Mouse (Mus musculus) urinary bladder, postnatal 4 days (tissue): ENCODE data around the gene Col8a2.

Experiments used
- DNase-seq, 2 experiments: peaks; one replicate each; pipeline ENCODE4 v3.0.0; 2021 to 2022; ENCODE audit warnings: low spot score in 2 of 2

Gene Col8a2

GRCm38 (mm10) chr4:126301584-126302309, 15.2 kb downstream of the Col8a2 start:
- DNase-seq, result no peak

GRCm38 (mm10) chr4:126303877-126304276, 17.3 kb downstream of the Col8a2 start:
- DNase-seq, result no peak

- no peak for DNase-seq
Observed at GRCm38 (mm10) chr4:126305428-126305827, 18.8 kb downstream of the Col8a2 start.

- no peak for DNase-seq
Observed at GRCm38 (mm10) chr4:126306058-126306457, 19.5 kb downstream of the Col8a2 start.

GRCm38 (mm10) chr4:126306827-126307226, 20.2 kb downstream of the Col8a2 start:
- DNase-seq, result no peak

- DNase-seq, result no peak
Observed at GRCm38 (mm10) chr4:126309211-126309921, 22.8 kb downstream of the Col8a2 start.

GRCm38 (mm10) chr4:126309922-126310309, 23.3 kb downstream of the Col8a2 start:
- peak; percentile 72 to 88 for DNase-seq

GRCm38 (mm10) chr4:126310344-126310743, 23.8 kb downstream of the Col8a2 start:
- no peak for DNase-seq

GRCm38 (mm10) chr4:126311566-126312200, 25.1 kb downstream of the Col8a2 start:
- no peak for DNase-seq

- no peak for DNase-seq
Observed at GRCm38 (mm10) chr4:126313202-126313601, 26.6 kb downstream of the Col8a2 start.

GRCm38 (mm10) chr4:126314393-126314792, 27.8 kb downstream of the Col8a2 start:
- no peak for DNase-seq

GRCm38 (mm10) chr4:126315931-126316330, 29.3 kb downstream of the Col8a2 start:
- DNase-seq, result no peak

GRCm38 (mm10) chr4:126316443-126317040, 29.9 kb downstream of the Col8a2 start:
- no peak for DNase-seq

- no peak for DNase-seq
Observed at GRCm38 (mm10) chr4:126319806-126320205, 33.2 kb downstream of the Col8a2 start.

GRCm38 (mm10) chr4:126321111-126321853, 34.7 kb downstream of the Col8a2 start, which contains the start of gene Adprhl2:
Gene Adprhl2, minus strand, starts transcription at chr4:126321703.
- peak; percentile 97 to 100 for DNase-seq

- DNase-seq, result no peak
Observed at GRCm38 (mm10) chr4:126321854-126322511, 35.4 kb downstream of the Col8a2 start.

GRCm38 (mm10) chr4:126322646-126323045, 36.1 kb downstream of the Col8a2 start:
- DNase-seq, result no peak

GRCm38 (mm10) chr4:126324861-126325260, 38.3 kb downstream of the Col8a2 start:
- DNase-seq, result no peak

- peak in 1 of 2 experiments; percentile 59 for DNase-seq
Observed at GRCm38 (mm10) chr4:126325281-126325861, 38.8 kb downstream of the Col8a2 start, which contains the start of gene Tekt2. Gene Tekt2, minus strand, starts transcription at chr4:126325688.

- no peak for DNase-seq
Observed at GRCm38 (mm10) chr4:126326036-126326435, 39.4 kb downstream of the Col8a2 start.
